Mouse (Mus musculus): Measurements from ENCODE around the gene 0610009B22Rik.

DNA sequence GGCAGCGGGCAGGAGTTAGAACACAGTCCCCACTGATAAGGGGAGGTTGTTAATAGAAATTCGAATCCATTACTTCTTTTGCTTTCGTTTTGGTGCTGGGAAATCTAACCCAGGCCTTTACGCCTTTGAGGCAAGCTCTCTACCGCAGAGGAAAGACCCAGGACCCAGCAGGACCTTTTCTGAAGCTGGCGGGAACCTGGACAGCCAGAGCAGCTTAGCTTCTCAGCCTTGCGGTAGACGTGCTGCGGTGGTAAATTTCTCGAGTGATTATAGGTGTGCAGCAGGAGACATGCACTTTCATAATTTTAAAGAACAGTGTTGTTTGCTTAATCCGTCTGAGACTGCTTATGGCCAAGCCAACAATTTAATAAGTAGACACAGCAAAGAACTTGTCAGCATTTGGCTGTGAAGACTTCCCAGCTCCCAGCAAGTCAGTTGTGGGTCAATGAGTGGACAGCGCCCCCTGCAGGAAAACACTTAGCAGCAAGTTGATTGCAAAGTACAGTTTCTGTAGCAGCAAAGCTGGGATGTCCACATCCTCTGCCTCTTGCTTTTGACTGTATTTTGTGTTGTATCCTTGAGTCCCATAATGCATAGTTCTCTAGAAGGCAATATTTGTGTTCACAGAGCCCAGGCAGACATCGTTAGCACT is 7.2 kb downstream of the 0610009B22Rik start:
- TF ChIP-seq CTCF (IDR thresholded peaks at IDR 0.05; ENCODE audit: low read depth, low read length) (peak; percentile 84), POLR2A (IDR thresholded peaks at IDR 0.05; ENCODE audit: extremely low read depth, insufficient read depth, low read length) (no peak)

Measured in liver, adult 2 months (tissue).